Mouse (Mus musculus): Measurements from ENCODE around the gene Arrdc2.

- TF ChIP-seq POLR2A (IDR thresholded peaks at IDR 0.05; ENCODE audit: extremely low read depth, insufficient read depth, low read length) = no peak
- no peak for TF ChIP-seq CTCF (IDR thresholded peaks at IDR 0.05; ENCODE audit: low read depth, low read length)
These were observed 48.1 kb upstream of the Arrdc2 start for GRCm38 (mm10) chr8:70887669-70888068.

All from liver, adult 2 months (tissue).